Mouse (Mus musculus) MEL (cell line): Measurements from ENCODE around the gene Isoc2a.

Source experiments
- CTCF ChIP-seq, 3 experiments: IDR thresholded peaks in 2 of 3; conservative IDR thresholded peaks in 1 of 3; 2 replicates each; pipeline ENCODE4 v1.5.1; 2011 to 2012; ENCODE audit warnings: low read length in 3 of 3, low read depth in 2 of 3, mild to moderate bottlenecking in 2 of 3, improper control_type of control experiment in 1 of 3, inconsistent platforms in 1 of 3, mixed read lengths in 1 of 3, moderate library complexity in 1 of 3; ENCODE audit not compliant: control insufficient read depth in 1 of 3, insufficient read depth in 1 of 3, poor library complexity in 1 of 3, severe bottlenecking in 1 of 3
- GATA1 ChIP-seq: IDR thresholded peaks from 2 replicates; pipeline ENCODE4 v1.6.1; 2011; ENCODE audit warnings: low read depth, low read length, improper control_type of control experiment
- MAZ ChIP-seq: IDR thresholded peaks from 2 replicates; pipeline ENCODE4 v1.6.1; 2012; ENCODE audit warnings: low read depth, mild to moderate bottlenecking, inconsistent platforms, low read length, improper control_type of control experiment
- MYC ChIP-seq: IDR thresholded peaks from 2 replicates; pipeline ENCODE4 v1.6.1; 2011; ENCODE audit warnings: low read depth, mild to moderate bottlenecking, low read length, improper control_type of control experiment, moderate library complexity
- POLR2A ChIP-seq, 2 experiments: IDR thresholded peaks; 2 replicates each; pipeline ENCODE4 v1.6.1; 2011 to 2012; ENCODE audit warnings: low read length in 2 of 2, mild to moderate bottlenecking in 2 of 2, control low read depth in 1 of 2, improper control_type of control experiment in 1 of 2, low read depth in 1 of 2, moderate library complexity in 1 of 2; ENCODE audit not compliant: control insufficient read depth in 1 of 2, insufficient read depth in 1 of 2, poor library complexity in 1 of 2
- USF1 ChIP-seq: IDR thresholded peaks from 2 replicates; pipeline ENCODE4 v1.6.1; 2014; ENCODE audit warnings: low read depth, mild to moderate bottlenecking, inconsistent platforms, low read length, improper control_type of control experiment, moderate library complexity
- ZC3H11A ChIP-seq: IDR thresholded peaks from 2 replicates; pipeline ENCODE4 v1.6.1; 2012; ENCODE audit warnings: low read depth, mild to moderate bottlenecking, inconsistent platforms, low read length, improper control_type of control experiment

DNA sequence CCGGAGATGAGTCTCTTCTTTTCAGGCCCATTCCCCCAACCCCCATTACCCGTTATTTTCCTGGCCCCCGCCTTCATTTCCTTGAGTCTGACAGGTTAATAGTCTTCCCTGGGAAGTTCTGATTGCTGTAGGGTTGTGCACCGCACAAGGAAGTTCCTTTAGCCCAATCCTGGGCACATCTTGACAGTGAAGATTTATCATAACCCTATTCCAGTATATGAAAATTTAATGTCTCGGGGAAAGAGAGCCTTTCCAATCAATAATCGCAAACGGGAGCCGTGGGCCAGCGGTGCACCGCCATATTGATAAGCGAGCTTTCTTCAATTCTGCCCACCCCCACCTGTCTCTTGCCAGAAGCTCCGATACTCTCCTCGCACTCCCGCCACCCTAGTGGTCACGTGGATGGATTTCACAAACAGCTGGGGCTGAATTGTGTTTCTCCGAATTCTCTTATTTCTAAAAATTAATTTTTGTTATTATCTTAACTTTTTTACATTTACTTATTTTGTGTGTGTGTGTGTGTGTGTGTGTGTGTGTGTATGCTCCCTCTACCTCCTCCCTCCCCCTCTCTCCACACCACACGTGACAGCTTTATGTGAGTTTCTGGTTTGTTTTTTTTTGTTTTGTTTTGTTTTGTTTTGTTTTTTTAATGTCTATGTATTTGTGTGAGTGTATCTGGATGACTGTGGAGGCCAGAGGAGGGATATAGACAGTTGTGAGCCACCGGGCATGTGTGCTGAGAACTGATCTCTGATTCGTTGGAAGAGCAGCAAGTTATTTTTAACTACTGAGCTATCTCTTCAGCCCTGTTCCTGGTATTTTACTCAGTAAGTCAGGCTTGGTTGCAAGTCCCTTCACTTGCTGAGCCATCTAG is 22.9 kb downstream of the Isoc2a start:
- TF ChIP-seq POLR2A (IDR thresholded peaks at IDR 0.05; ENCODE audit: control insufficient read depth in 1 of 2, insufficient read depth in 1 of 2, low read depth in 1 of 2, low read length in 2 of 2, poor library complexity in 1 of 2) (no peak), CTCF (IDR thresholded peaks at IDR 0.05 in 2 of 3, conservative IDR thresholded peaks at IDR 0.05 in 1 of 3; ENCODE audit: control insufficient read depth in 1 of 3, insufficient read depth in 1 of 3, low read depth in 2 of 3, low read length in 3 of 3, poor library complexity in 1 of 3, severe bottlenecking in 1 of 3) (no peak), MYC (no peak), USF1 (no peak), MAZ (no peak), GATA1 (no peak), ZC3H11A (no peak)
